Mouse (Mus musculus) heart, embryonic 10.5 days (tissue): Measurements from ENCODE around the gene Gm10320. TPM values are rescaled to one million over a fixed set of nuclear protein-coding genes. Genes with fewer than 3 reads are reported as not detected.

Source experiments
- DNase-seq: peaks from one replicate; pipeline ENCODE4 v3.0.0-alpha.2; 2017; ENCODE audit warnings: low spot score
- H3K27ac ChIP-seq: fragments of 300-500 bp; sonication (generic); 2 replicates; pipeline ENCODE4 v1.5.1; 2016; ENCODE audit warnings: mild to moderate bottlenecking
- H3K27me3 ChIP-seq: fragments of 300-500 bp; sonication (generic); 2 replicates; pipeline ENCODE4 v1.6.1; 2016; ENCODE audit warnings: mild to moderate bottlenecking; ENCODE audit not compliant: poor library complexity, insufficient read depth, severe bottlenecking
- H3K36me3 ChIP-seq: fragments of 300-500 bp; sonication (generic); 2 replicates; pipeline ENCODE4 v1.6.1; 2016; ENCODE audit warnings: mild to moderate bottlenecking, moderate library complexity
- H3K4me1 ChIP-seq: fragments of 300-500 bp; sonication (generic); 2 replicates; pipeline ENCODE4 v1.6.1; 2016; ENCODE audit warnings: mild to moderate bottlenecking
- H3K4me3 ChIP-seq: fragments of 300-500 bp; sonication (generic); 2 replicates; pipeline ENCODE4 v1.5.1; 2016; ENCODE audit warnings: mild to moderate bottlenecking, moderate library complexity
- H3K9me3 ChIP-seq: fragments of 300-500 bp; sonication (generic); 2 replicates; pipeline ENCODE4 v1.6.1; 2016; ENCODE audit warnings: mild to moderate bottlenecking, moderate library complexity
- WGBS: fragments of 180-500 bp; shearing (Covaris S2); methylation state at CpG from one replicate; pipeline ENCODE4 v1.1.7; 2016; 5-methylcytosine and 5-hydroxymethylcytosine counted together
- polyA plus RNA-seq: library from polyadenylated mRNA; unstranded; fragments of >200 nt; fragmentation: Nextera tagmentation; extraction: Ambion mirVana; gene quantifications from 2 replicates; pipeline ENCODE4 v1.2.1, GENCODE M21; 2016

The Gm10320 gene
- polyA plus RNA-seq, 1 experiment from 2014 or later, result 0.82 TPM

- no peaks in the 10 kb centered on the region for H3K9me3 ChIP-seq
- no peaks in the 10 kb centered on the region for H3K36me3 ChIP-seq
- peaks cover 95% of the 10 kb centered on the region for H3K27me3 ChIP-seq
- 7% methylated on average over 6 of the region's 6 CpGs for WGBS
- H3K4me1 ChIP-seq, result peaks cover 25% of the 10 kb centered on the region
- H3K4me3 ChIP-seq, result no peak overlapping the region
- no peak overlapping the region for H3K27ac ChIP-seq
- DNase-seq, result peak; percentile 68
These were observed 9.5 kb upstream of the Gm10320 start for GRCm38 (mm10) chr13:98501321-98501720.

GRCm38 (mm10) chr13:98500471-98501125, 8.8 kb upstream of the Gm10320 start:
- Histone ChIP-seq H3K9me3 (no peaks in the 10 kb centered on the region), H3K4me1 (peaks cover 25% of the 10 kb centered on the region), H3K4me3 (no peak overlapping the region), H3K27me3 (peaks cover 88% of the 10 kb centered on the region), H3K36me3 (no peaks in the 10 kb centered on the region), H3K27ac (no peak overlapping the region)
- WGBS, result 22% methylated on average over 13 of the region's 13 CpGs
- peak; percentile 58 for DNase-seq

- WGBS, result 54% methylated on average over 5 of the region's 5 CpGs
- Histone ChIP-seq H3K4me1 (peaks cover 9% of the 10 kb centered on the region), H3K27ac (no peak overlapping the region), H3K36me3 (no peaks in the 10 kb centered on the region), H3K9me3 (no peaks in the 10 kb centered on the region), H3K4me3 (no peak overlapping the region), H3K27me3 (peaks cover 76% of the 10 kb centered on the region)
- peak; percentile 52 for DNase-seq
These were observed 6.8 kb upstream of the Gm10320 start for GRCm38 (mm10) chr13:98498561-98498960.

DNA sequence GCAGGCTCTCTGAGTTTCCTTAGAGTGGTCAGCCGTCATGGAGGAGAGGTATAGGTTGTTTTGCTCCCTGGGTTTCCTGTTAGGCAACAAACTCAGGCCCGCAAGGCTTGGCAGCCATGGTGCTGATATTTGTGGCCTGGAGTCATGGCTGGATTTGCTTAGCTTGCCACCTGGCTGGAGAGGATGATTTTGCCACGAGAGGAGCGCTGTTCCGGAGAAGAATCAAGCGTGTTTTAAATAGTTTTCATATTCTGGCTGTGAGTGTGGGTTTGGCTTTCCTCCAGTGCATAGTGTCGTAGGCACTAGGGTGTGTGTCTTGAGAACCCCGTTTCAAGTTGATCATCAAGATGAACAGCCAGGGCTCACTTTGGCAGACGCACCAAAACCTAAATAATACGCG, 6.3 kb upstream of the Gm10320 start:
- no peak overlapping the region for H3K4me3 ChIP-seq
- H3K27me3 ChIP-seq, result peaks cover 76% of the 10 kb centered on the region
- no peaks in the 10 kb centered on the region for H3K36me3 ChIP-seq
- no peaks in the 10 kb centered on the region for H3K9me3 ChIP-seq
- WGBS, result 68% methylated on average over 11 of the region's 11 CpGs
- no peak overlapping the region for H3K27ac ChIP-seq
- peaks cover 8% of the 10 kb centered on the region for H3K4me1 ChIP-seq
- peak; percentile 73 for DNase-seq

- Histone ChIP-seq H3K36me3 (no peaks in the 10 kb centered on the region), H3K4me3 (no peak overlapping the region), H3K4me1 (no peaks in the 10 kb centered on the region), H3K9me3 (no peaks in the 10 kb centered on the region), H3K27ac (no peak overlapping the region), H3K27me3 (peaks cover 67% of the 10 kb centered on the region)
- 39% methylated on average over 16 of the region's 16 CpGs for WGBS
- peak; percentile 71 for DNase-seq
These were observed 5.4 kb upstream of the Gm10320 start for GRCm38 (mm10) chr13:98496917-98497870.

- no peak overlapping the region for H3K27ac ChIP-seq
- no peaks in the 10 kb centered on the region for H3K36me3 ChIP-seq
- DNase-seq, result peak; percentile 52
- H3K4me1 ChIP-seq, result no peaks in the 10 kb centered on the region
- WGBS, result 67% methylated on average over 7 of the region's 8 CpGs
- H3K9me3 ChIP-seq, result no peaks in the 10 kb centered on the region
- no peak overlapping the region for H3K4me3 ChIP-seq
- H3K27me3 ChIP-seq, result peaks cover 41% of the 10 kb centered on the region
These were observed 2.8 kb upstream of the Gm10320 start for GRCm38 (mm10) chr13:98494492-98495064.

- H3K9me3 ChIP-seq, result no peaks in the 10 kb centered on the region
- no peaks in the 10 kb centered on the region for H3K36me3 ChIP-seq
- H3K4me3 ChIP-seq, result no peak overlapping the region
- 66% methylated on average over 9 of the region's 9 CpGs for WGBS
- peak; percentile 72 for DNase-seq
- no peak overlapping the region for H3K27ac ChIP-seq
- H3K4me1 ChIP-seq, result no peaks in the 10 kb centered on the region
- peaks cover 23% of the 10 kb centered on the region for H3K27me3 ChIP-seq
These were observed 911 bp upstream of the Gm10320 start for GRCm38 (mm10) chr13:98492569-98493255.

GRCm38 (mm10) chr13:98486726-98487125, 5.1 kb downstream of the Gm10320 start:
- no peak overlapping the region for H3K4me3 ChIP-seq
- H3K27me3 ChIP-seq, result no peaks in the 10 kb centered on the region; the same call in 1 of the 2 replicates
- 68% methylated on average over 6 of the region's 6 CpGs for WGBS
- H3K9me3 ChIP-seq, result no peaks in the 10 kb centered on the region
- no peaks in the 10 kb centered on the region for H3K36me3 ChIP-seq
- DNase-seq, result peak; percentile 72
- H3K27ac ChIP-seq, result no peak overlapping the region
- H3K4me1 ChIP-seq, result peaks cover 14% of the 10 kb centered on the region; the same call in 1 of the 2 replicates

DNA sequence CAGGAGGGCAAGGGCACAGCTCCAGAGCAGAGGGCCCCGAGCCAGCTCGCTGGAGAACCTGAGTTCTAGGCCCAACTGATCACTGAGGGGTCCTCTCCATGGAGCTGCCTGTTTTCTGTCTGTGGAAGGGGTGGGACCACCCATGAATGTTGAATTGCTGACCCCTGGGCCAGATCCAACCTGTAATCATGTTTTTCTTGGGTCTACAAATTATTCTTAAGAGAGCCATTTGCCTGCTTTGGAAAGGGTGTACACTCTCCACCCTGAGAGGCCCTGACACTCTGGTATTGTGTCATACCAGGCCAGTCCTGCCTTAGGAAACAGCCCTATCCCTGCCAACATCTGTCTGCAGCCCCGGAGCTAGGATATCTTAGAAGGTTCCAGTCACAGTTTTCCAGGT, 5.6 kb downstream of the Gm10320 start:
- no peaks in the 10 kb centered on the region; the same call in 1 of the 2 replicates for H3K27me3 ChIP-seq
- DNase-seq, result peak; percentile 66
- 62% methylated on average over 3 of the region's 3 CpGs for WGBS

GRCm38 (mm10) chr13:98485440-98485839, 6.4 kb downstream of the Gm10320 start:
- Histone ChIP-seq H3K4me1 (peaks cover 14% of the 10 kb centered on the region; the same call in 1 of the 2 replicates), H3K27me3 (no peaks in the 10 kb centered on the region; the same call in 1 of the 2 replicates), H3K9me3 (no peaks in the 10 kb centered on the region), H3K27ac (0 out of 2 replicates have a peak overlapping the region, but pooled peaks have one; percentile 26), H3K36me3 (no peaks in the 10 kb centered on the region), H3K4me3 (no peak overlapping the region)
- peak; percentile 50 for DNase-seq
- 71% methylated on average over 5 of the region's 5 CpGs for WGBS

More for the DNA sequence above, 5.6 kb downstream of the Gm10320 start:
- Histone ChIP-seq H3K4me3 (no peak overlapping the region), H3K27ac (no peak overlapping the region; the same call in 1 of the 2 replicates), H3K36me3 (no peaks in the 10 kb centered on the region), H3K4me1 (peaks cover 14% of the 10 kb centered on the region; the same call in 1 of the 2 replicates), H3K9me3 (no peaks in the 10 kb centered on the region)

DNA sequence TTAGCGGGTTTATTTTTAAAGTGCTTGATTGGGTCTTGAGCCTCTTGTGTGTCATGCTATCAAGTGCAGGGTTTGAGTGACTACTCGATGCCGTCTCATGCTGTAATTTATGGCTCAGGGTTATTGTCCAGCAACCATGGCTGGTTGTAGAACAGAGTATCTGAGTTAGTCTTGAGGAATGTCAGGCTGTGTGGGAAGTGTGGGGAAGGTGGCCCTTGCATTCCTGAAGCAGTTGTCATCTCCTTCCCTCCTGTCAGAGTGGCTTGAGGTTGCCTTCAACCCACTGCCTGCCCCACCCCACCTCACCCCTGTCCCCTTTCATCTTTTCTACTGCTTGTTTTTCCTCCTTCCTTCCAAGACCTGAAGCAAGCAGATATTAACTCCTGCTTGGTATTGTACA, 13.8 kb downstream of the Gm10320 start:
- Histone ChIP-seq H3K27me3 (0 out of 2 replicates have a peak, but pooled peaks cover 28% of the 10 kb centered on the region), H3K36me3 (no peaks in the 10 kb centered on the region), H3K9me3 (no peaks in the 10 kb centered on the region), H3K4me3 (no peak overlapping the region), H3K27ac (no peak overlapping the region), H3K4me1 (peaks cover 30% of the 10 kb centered on the region)
- 51% methylated on average over 3 of the region's 3 CpGs for WGBS
- DNase-seq, result peak; percentile 67

DNA sequence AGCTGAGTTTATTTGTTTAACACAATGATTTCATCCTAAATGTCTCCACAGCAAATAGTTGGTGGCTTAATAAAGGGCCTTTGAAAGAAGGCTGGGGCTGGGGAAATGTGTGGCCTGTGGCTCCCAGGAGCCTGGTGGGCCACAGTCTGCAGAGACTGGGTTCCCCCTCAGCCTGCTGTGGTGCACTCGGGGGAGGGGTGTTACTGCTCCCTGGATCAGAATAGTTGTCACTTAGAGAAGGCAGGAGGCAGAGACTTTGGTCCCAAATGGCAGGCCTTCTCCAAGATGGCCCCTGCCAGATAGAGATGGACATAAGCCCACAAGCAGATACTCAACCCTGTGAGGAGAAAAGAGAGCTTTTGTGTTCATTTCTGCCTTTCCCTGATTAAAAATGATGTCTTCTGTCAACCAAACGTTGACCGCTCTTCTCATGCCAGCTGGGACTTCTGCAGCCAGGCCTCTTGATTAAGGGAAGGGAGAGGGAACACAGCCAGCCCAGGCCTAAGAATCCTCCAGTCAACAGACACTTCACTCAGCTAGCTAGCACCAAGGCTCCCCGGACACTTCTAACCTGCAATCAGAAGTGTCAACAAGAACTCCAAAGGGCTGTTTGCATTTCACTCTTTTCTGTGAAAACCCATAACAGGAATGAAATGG, 14.8 kb downstream of the Gm10320 start:
- peak; percentile 74 for DNase-seq
- WGBS, result 50% methylated on average over 4 of the region's 4 CpGs
- H3K27ac ChIP-seq, result peak overlapping the region; percentile 33; the same call in 1 of the 2 replicates
- no peaks in the 10 kb centered on the region for H3K9me3 ChIP-seq
- 0 out of 2 replicates have a peak, but pooled peaks cover 29% of the 10 kb centered on the region for H3K27me3 ChIP-seq
- no peak overlapping the region for H3K4me3 ChIP-seq
- H3K36me3 ChIP-seq, result no peaks in the 10 kb centered on the region
- peaks cover 30% of the 10 kb centered on the region for H3K4me1 ChIP-seq
